Mouse (Mus musculus) spleen, adult 2 months (tissue): ENCODE measurements around the gene Rplp0.

ENCODE experiments used
- CTCF ChIP-seq: fragments of 200-500 bp; IDR thresholded peaks from 2 replicates; pipeline ENCODE4 v1.5.1; 2011; ENCODE audit warnings: mild to moderate bottlenecking, inconsistent platforms; ENCODE audit not compliant: insufficient read depth, insufficient read length, insufficient replicate concordance; ENCODE audit errors: extremely low read depth
- POLR2A ChIP-seq: fragments of 200-500 bp; IDR thresholded peaks from 2 replicates; pipeline ENCODE4 v1.6.1; 2011; ENCODE audit warnings: low read depth, low read length, inconsistent platforms

DNA sequence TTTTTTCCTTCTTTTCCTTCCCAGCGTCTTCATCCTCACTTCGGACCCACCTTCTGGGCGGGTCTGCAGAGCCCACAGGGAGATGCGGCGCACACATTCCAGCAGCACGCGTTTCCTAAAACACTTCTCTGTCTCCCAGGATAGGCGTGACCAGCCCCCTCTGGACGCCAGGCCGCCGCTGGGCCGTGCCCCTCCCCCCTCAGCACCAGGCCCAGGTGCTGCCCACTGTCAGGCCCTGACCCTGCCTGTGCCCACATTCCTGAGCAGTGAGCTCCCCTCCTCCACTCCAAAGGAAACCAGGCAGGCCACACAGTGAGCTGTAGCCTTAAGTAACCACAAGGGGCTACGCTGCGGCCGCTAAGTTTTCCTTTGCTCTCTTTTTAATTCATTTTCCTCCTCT is 35.3 kb upstream of the Rplp0 start:
- TF ChIP-seq POLR2A, result no peak
- TF ChIP-seq CTCF, result no peak
